Mouse (Mus musculus) 3134 (cell line): ENCODE data around the gene Zfp784.

Experiments
- DNase-seq: peaks from one replicate; pipeline ENCODE4 v3.0.0-alpha.2; 2011; ENCODE audit warnings: low spot score; ENCODE audit not compliant: insufficient read length; ENCODE audit errors: extremely low read depth

Gene Zfp784

GRCm38 (mm10) chr7:5058631-5059030 lies 20.4 kb upstream of the Zfp784 start:
- no peak for DNase-seq

GRCm38 (mm10) chr7:5057804-5058203 lies 19.6 kb upstream of the Zfp784 start:
- no peak for DNase-seq

GRCm38 (mm10) chr7:5057381-5057780 lies 19.1 kb upstream of the Zfp784 start:
- no peak for DNase-seq

- no peak for DNase-seq
These were observed 18.5 kb upstream of the Zfp784 start for GRCm38 (mm10) chr7:5056651-5057263.

DNA sequence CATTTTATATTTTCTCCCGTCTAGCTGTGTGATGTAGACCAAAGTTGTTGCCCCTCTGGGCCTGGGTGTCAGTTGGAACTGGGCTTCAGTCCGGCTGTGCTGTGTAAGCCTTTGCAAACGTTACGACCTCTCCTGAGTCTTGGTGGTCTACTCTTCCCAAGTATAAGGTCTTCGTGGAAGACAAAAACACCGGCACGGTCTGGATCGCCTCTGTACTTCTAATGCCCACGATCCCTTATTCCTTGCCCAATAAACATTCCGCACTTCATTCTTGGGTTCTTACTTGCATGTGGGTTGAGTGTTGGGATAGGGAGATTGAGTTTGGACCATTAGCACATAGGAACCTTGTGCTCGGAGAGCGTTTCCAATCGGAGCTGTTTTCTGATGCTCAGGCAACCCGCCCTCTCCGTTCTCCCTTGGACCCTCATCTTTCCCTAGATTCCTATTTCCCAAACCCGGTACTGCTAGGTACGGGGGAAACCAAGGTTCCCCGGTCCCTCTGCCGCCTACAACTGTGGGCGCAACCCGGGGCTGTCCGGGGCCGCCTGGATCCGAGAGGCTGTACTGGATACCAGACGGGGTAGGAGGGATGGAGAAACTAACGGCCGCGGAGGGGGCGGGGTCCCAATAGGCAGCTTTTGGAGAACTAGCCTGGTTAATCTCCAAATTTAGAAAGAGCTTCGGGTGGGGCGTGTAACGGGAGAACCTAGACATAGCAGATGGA lies 15.4 kb upstream of the Zfp784 start:
- no peak for DNase-seq

DNA sequence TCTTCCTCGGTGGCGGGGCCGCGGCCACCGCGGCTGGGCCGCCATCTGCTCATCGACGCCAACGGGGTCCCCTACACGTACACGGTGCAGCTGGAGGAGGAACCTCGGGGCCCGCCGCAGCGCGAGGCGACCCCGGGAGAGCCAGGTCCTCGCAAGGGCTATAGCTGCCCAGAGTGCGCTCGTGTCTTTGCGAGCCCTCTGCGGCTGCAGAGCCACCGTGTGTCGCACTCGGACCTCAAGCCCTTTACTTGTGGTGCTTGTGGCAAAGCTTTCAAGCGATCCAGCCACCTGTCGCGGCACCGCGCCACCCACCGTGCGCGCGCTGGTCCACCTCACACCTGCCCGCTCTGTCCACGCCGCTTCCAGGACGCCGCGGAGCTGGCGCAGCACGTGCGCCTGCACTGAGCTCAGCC lies 14.7 kb upstream of the Zfp784 start:
- no peak for DNase-seq

DNA sequence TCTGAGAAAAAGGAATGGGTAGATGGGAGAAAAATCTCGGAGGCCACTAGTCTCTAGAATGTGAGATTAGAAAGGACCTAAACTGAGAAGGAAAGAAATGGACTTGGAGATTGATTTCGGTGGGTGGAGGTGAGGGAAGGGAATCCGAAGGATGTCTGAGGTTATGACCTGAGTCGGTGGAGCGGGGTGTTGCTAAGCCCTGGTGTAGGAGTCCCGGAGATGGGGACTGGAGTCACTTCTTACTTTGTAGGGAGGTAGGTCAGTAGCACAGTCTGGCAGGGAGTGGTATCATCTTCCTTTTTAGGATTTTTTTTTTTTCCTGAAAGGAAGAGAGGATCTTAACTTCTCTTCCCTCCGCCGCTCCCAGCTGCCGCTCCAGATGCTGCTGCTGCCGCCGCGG lies 14.2 kb upstream of the Zfp784 start:
- DNase-seq: no peak

GRCm38 (mm10) chr7:5051193-5052192 lies 13.2 kb upstream of the Zfp784 start, which contains the start of gene Zfp580:
Gene Zfp580, plus strand, starts transcription at chr7:5051538.
- peak; percentile 79 for DNase-seq

- no peak for DNase-seq
These were observed 9.1 kb upstream of the Zfp784 start for GRCm38 (mm10) chr7:5047313-5047712.

GRCm38 (mm10) chr7:5046112-5046511 lies 7.9 kb upstream of the Zfp784 start:
- no peak for DNase-seq

DNA sequence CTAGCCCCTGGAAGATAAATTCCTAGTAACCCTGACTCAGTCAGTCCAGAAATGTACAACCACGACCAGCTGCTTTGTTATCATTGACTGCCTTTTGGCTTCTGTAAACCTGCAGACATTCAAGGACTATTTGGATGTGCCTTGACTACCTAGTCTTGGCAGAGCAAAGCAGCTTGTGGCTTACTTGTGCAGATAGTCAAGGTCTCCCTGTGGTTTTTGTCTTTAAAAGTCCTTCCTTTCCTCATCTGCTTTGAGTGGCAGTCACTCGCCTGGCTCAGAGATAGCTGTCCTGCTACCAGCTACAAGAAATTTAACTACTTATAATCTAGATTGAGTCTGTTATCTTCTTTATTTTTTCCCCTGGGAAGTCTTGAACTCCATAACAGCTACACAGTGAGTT lies 6.7 kb upstream of the Zfp784 start:
- no peak for DNase-seq

- DNase-seq: no peak
These were observed 694 bp upstream of the Zfp784 start for GRCm38 (mm10) chr7:5038940-5039339.

DNA sequence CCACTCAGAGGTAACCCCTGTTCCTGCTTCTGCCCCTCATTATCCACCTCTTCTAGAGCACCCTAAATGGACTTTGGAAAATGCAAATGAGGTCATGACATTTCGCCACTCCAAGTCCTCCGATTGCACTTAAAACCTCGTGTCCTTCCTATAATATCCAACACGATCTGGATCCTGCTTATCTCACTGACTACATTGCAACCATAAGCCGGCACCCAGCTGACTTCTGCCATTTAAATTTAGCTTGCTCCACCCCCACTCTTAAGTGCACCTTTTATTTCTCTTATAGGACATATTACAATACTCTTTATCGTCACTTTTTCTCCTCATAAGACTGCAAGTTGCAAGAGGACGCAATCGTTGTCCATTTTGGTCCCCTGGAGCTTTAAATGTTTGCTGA lies 779 bp downstream of the Zfp784 start:
- DNase-seq: no peak

DNA sequence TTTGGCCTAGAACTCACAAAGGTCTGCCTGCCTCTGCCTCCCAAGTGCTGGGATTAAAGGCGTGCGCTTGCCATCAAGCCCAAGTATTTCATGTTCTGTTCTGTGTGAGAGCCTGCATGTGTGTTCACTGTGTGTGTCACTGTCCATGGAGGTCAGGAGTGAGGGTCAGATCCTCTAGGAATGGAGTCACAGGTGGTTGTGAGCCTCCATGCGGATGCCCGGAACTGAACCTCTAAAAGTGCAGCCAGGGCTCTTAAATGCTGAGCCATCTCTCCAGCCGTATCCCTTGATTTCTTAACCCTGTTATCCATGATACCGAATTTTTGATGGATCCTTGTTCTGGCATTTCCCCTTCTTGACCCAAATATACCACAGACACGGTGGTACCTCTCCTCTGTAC lies 1.2 kb downstream of the Zfp784 start:
- DNase-seq: no peak

DNA sequence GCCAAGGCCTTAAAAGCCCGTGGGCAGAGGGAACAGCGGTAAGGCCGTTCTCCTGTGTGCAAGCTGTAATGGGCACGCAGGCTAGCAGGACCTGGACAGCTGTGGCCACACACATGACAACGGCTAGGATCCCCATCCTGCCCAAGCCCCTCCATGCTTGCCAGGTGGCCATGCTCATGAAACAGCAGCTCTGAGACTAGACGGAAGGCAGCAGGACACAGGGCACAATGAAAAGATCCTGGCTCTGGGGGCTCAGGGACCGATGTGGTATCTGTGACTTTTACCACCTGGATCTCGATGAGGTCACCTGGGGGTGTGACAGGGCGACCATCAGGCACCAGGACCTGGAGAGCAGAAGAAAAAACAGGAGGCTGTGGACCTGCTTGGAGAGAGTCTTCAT lies 2.1 kb downstream of the Zfp784 start:
- DNase-seq: no peak

- no peak for DNase-seq
These were observed 2.6 kb downstream of the Zfp784 start for GRCm38 (mm10) chr7:5035628-5036027.

DNA sequence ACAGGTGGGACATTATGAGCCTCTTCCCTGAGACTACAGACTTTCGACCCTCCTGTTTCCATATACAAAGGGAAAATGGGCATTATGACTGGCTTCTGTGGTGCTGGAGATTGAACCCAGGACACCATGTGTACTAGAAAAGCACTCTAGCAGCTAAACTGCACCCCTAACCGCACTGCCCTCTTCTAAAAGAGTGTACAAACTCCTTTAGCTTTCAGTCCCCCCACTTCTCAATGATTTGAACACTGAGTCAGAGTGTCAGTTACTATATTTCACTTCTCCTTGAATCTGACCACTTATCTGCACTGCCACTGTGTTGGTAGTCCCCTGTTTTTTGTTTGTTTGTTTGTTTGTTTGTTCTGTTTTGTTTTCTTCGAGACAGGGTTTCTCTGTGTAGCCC lies 4.4 kb downstream of the Zfp784 start, which contains the start of gene 4632433K11Rik:
TSS of gene 4632433K11Rik (plus strand) at position 301 of the 400 bp plus-strand sequence.
- no peak for DNase-seq

GRCm38 (mm10) chr7:5031496-5031895 lies 6.8 kb downstream of the Zfp784 start:
- DNase-seq: no peak

DNA sequence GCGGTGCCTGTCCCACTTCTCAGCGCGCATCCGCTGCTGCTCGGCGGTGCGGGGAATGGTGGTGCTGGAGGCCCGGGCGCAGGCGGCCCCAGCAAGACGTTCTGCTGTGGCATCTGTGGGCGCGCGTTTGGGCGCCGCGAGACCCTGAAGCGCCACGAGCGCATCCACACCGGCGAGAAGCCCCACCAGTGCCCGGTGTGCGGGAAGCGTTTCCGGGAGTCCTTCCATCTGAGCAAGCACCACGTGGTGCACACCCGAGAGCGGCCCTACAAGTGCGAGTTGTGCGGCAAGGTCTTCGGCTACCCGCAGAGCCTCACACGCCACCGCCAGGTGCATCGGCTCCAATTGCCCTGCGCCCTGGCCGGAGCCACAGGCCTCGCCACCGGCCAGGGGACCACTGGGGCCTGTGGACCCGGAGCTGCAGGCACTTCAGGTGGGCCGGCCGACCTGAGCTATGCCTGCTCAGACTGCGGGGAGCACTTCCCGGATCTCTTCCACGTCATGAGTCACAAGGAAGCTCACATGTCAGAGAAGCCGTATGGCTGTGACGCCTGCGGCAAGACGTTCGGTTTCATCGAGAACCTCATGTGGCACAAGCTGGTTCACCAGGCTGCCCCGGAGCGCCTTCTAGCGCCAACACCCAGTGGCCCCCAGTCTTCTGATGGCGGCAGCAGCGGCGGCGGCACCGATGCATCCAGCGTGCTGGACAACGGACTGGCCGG lies 7.5 kb downstream of the Zfp784 start:
- DNase-seq: no peak

- DNase-seq: no peak
These were observed 8.3 kb downstream of the Zfp784 start for GRCm38 (mm10) chr7:5029946-5030345.
